Mouse (Mus musculus) midbrain, embryonic 11.5 days (tissue): ENCODE results near the gene Enthd1. TPM values are rescaled to one million over a fixed set of nuclear protein-coding genes. Genes with fewer than 3 reads are reported as not detected.

Experiments used
- ATAC-seq: fragments of 200-750 bp; cut with Nextera tagmentation; 2 replicates; pipeline ENCODE4 v1.8.0; 2017; ENCODE audit warnings: moderate TSS enrichment, moderate library complexity; ENCODE audit not compliant: low FRiP score
- DNase-seq: peaks from one replicate; pipeline ENCODE4 v3.0.0; 2015; ENCODE audit warnings: low spot score; ENCODE audit errors: missing footprints
- H3K27ac ChIP-seq: fragments of 300-500 bp; sonication (generic); 2 replicates; pipeline ENCODE4 v1.5.1; 2014; ENCODE audit warnings: low read depth, low read length
- H3K27me3 ChIP-seq: fragments of 300-500 bp; sonication (generic); 2 replicates; pipeline ENCODE4 v1.6.1; 2014; ENCODE audit warnings: mild to moderate bottlenecking, low read length, moderate library complexity, mixed read lengths; ENCODE audit not compliant: control insufficient read depth, insufficient read depth
- H3K36me3 ChIP-seq: fragments of 300-500 bp; sonication (generic); 2 replicates; pipeline ENCODE4 v1.6.1; 2014; ENCODE audit warnings: mild to moderate bottlenecking, low read length, moderate library complexity, mixed read lengths; ENCODE audit not compliant: control insufficient read depth, insufficient read depth
- H3K4me1 ChIP-seq: fragments of 300-500 bp; sonication (generic); 2 replicates; pipeline ENCODE4 v1.6.1; 2014; ENCODE audit warnings: low read length; ENCODE audit not compliant: control insufficient read depth, insufficient read depth
- H3K4me2 ChIP-seq: fragments of 300-500 bp; sonication (generic); 2 replicates; pipeline ENCODE4 v1.6.1; 2014; ENCODE audit warnings: mild to moderate bottlenecking, moderate library complexity
- H3K4me3 ChIP-seq: fragments of 300-500 bp; sonication (generic); 2 replicates; pipeline ENCODE4 v1.5.1; 2014; ENCODE audit warnings: low read depth, low read length
- H3K9ac ChIP-seq: fragments of 300-500 bp; sonication (generic); 2 replicates; pipeline ENCODE4 v1.6.1; 2014; ENCODE audit warnings: low read length
- H3K9me3 ChIP-seq: fragments of 300-500 bp; sonication (generic); 2 replicates; pipeline ENCODE4 v1.6.1; 2016; ENCODE audit warnings: low read length; ENCODE audit not compliant: control insufficient read depth
- WGBS: fragments of 180-500 bp; shearing (Covaris S2); extraction: QIAGEN DNeasy Blood & Tissue Kit; methylation state at CpG from one replicate; pipeline ENCODE4 v1.1.7; 2014; 5-methylcytosine and 5-hydroxymethylcytosine counted together
- polyA plus RNA-seq: library from polyadenylated mRNA; unstranded; fragments of >200 nt; fragmentation: Nextera tagmentation; extraction: Ambion mirVana; gene quantifications from 2 replicates; pipeline ENCODE4 v1.2.1, GENCODE M21; 2014

Enthd1 gene
- polyA plus RNA-seq, 1 experiment from 2014 or later: not detected

- ATAC-seq: no peak
- H3K27me3 ChIP-seq: no peaks in the 10 kb centered on the region
- H3K36me3 ChIP-seq: no peaks in the 10 kb centered on the region
- no peak for DNase-seq
- H3K27ac ChIP-seq: no peak overlapping the region
- H3K4me1 ChIP-seq: no peaks in the 10 kb centered on the region
- H3K9me3 ChIP-seq: no peaks in the 10 kb centered on the region
- 78% methylated on average over 4 of the region's 4 CpGs for WGBS
- no peak overlapping the region for H3K4me3 ChIP-seq
- no peak overlapping the region for H3K9ac ChIP-seq
- no peak overlapping the region for H3K4me2 ChIP-seq
Observed at GRCm38 (mm10) chr15:80557745-80558144, 7.2 kb downstream of the Enthd1 start.

GRCm38 (mm10) chr15:80556021-80556420 lies 8.9 kb downstream of the Enthd1 start:
- Histone ChIP-seq H3K36me3 (no peaks in the 10 kb centered on the region), H3K4me2 (no peak overlapping the region), H3K27ac (no peak overlapping the region), H3K4me1 (no peaks in the 10 kb centered on the region), H3K9ac (no peak overlapping the region), H3K9me3 (no peaks in the 10 kb centered on the region), H3K4me3 (no peak overlapping the region), H3K27me3 (no peaks in the 10 kb centered on the region)
- WGBS: 74% methylated on average over 2 of the region's 2 CpGs
- DNase-seq: no peak
- ATAC-seq: no peak

- no peaks in the 10 kb centered on the region for H3K36me3 ChIP-seq
- H3K27me3 ChIP-seq: no peaks in the 10 kb centered on the region
- ATAC-seq (no peak), DNase-seq (no peak)
- no peaks in the 10 kb centered on the region for H3K9me3 ChIP-seq
- H3K4me1 ChIP-seq: no peaks in the 10 kb centered on the region
- 93% methylated on average over 6 of the region's 6 CpGs for WGBS
- H3K27ac ChIP-seq: no peak overlapping the region
- no peak overlapping the region for H3K4me3 ChIP-seq
- no peak overlapping the region for H3K4me2 ChIP-seq
- H3K9ac ChIP-seq: no peak overlapping the region
Observed at GRCm38 (mm10) chr15:80554860-80555822, 9.8 kb downstream of the Enthd1 start.

- DNase-seq (peak; percentile 23), ATAC-seq (no peak)
- Histone ChIP-seq H3K4me1 (no peaks in the 10 kb centered on the region), H3K36me3 (no peaks in the 10 kb centered on the region), H3K27me3 (no peaks in the 10 kb centered on the region), H3K27ac (no peak overlapping the region), H3K9ac (no peak overlapping the region), H3K4me3 (no peak overlapping the region), H3K9me3 (no peaks in the 10 kb centered on the region), H3K4me2 (no peak overlapping the region)
- 72% methylated on average over 6 of the region's 6 CpGs for WGBS
Observed at GRCm38 (mm10) chr15:80545430-80545829, 19.5 kb downstream of the Enthd1 start.

GRCm38 (mm10) chr15:80544115-80544514 lies 20.8 kb downstream of the Enthd1 start:
- H3K4me1 ChIP-seq: no peaks in the 10 kb centered on the region
- no peaks in the 10 kb centered on the region for H3K9me3 ChIP-seq
- H3K36me3 ChIP-seq: no peaks in the 10 kb centered on the region
- no peak overlapping the region for H3K4me3 ChIP-seq
- DNase-seq: no peak
- H3K27me3 ChIP-seq: no peaks in the 10 kb centered on the region
- 70% methylated on average over 3 of the region's 3 CpGs for WGBS
- no peak overlapping the region for H3K4me2 ChIP-seq
- H3K9ac ChIP-seq: no peak overlapping the region
- no peak overlapping the region for H3K27ac ChIP-seq
- no peak for ATAC-seq

GRCm38 (mm10) chr15:80538671-80539340 lies 26.1 kb downstream of the Enthd1 start:
- Histone ChIP-seq H3K27ac (no peak overlapping the region), H3K4me3 (no peak overlapping the region), H3K9ac (no peak overlapping the region), H3K36me3 (no peaks in the 10 kb centered on the region), H3K4me1 (no peaks in the 10 kb centered on the region), H3K27me3 (no peaks in the 10 kb centered on the region), H3K4me2 (no peak overlapping the region), H3K9me3 (no peaks in the 10 kb centered on the region)
- WGBS: 81% methylated on average over 7 of the region's 7 CpGs
- ATAC-seq: no peak
- DNase-seq: peak; percentile 69

GRCm38 (mm10) chr15:80538075-80538474 lies 26.9 kb downstream of the Enthd1 start:
- no peak for ATAC-seq
- Histone ChIP-seq H3K27ac (no peak overlapping the region), H3K4me1 (no peaks in the 10 kb centered on the region), H3K9me3 (no peaks in the 10 kb centered on the region), H3K4me3 (no peak overlapping the region), H3K36me3 (no peaks in the 10 kb centered on the region), H3K9ac (no peak overlapping the region), H3K4me2 (no peak overlapping the region), H3K27me3 (no peaks in the 10 kb centered on the region)
- DNase-seq: no peak
- WGBS: 89% methylated on average over 2 of the region's 2 CpGs

GRCm38 (mm10) chr15:80536051-80536450 lies 28.9 kb downstream of the Enthd1 start:
- H3K27me3 ChIP-seq: no peaks in the 10 kb centered on the region
- H3K9me3 ChIP-seq: no peaks in the 10 kb centered on the region
- H3K4me3 ChIP-seq: no peak overlapping the region
- H3K9ac ChIP-seq: no peak overlapping the region
- 79% methylated on average over 2 of the region's 2 CpGs for WGBS
- DNase-seq (no peak), ATAC-seq (no peak)
- no peaks in the 10 kb centered on the region for H3K36me3 ChIP-seq
- H3K4me1 ChIP-seq: no peaks in the 10 kb centered on the region
- H3K27ac ChIP-seq: no peak overlapping the region
- H3K4me2 ChIP-seq: no peak overlapping the region

- no peak overlapping the region for H3K27ac ChIP-seq
- H3K4me1 ChIP-seq: no peaks in the 10 kb centered on the region
- 59% methylated on average over 6 of the region's 6 CpGs for WGBS
- no peak for DNase-seq
- no peaks in the 10 kb centered on the region for H3K27me3 ChIP-seq
- no peaks in the 10 kb centered on the region for H3K9me3 ChIP-seq
- ATAC-seq: no peak
- no peak overlapping the region for H3K4me3 ChIP-seq
- H3K4me2 ChIP-seq: no peak overlapping the region
- no peaks in the 10 kb centered on the region for H3K36me3 ChIP-seq
- no peak overlapping the region for H3K9ac ChIP-seq
Observed at GRCm38 (mm10) chr15:80533274-80533673, 31.7 kb downstream of the Enthd1 start.
